Mouse (Mus musculus): ENCODE measurements around the gene Akap12. TPM values are rescaled to one million over a fixed set of nuclear protein-coding genes. Genes with fewer than 3 reads are reported as not detected.

The Akap12 gene
- polyA plus RNA-seq, 1 experiment from 2014 or later, result 25.5 TPM

DNA sequence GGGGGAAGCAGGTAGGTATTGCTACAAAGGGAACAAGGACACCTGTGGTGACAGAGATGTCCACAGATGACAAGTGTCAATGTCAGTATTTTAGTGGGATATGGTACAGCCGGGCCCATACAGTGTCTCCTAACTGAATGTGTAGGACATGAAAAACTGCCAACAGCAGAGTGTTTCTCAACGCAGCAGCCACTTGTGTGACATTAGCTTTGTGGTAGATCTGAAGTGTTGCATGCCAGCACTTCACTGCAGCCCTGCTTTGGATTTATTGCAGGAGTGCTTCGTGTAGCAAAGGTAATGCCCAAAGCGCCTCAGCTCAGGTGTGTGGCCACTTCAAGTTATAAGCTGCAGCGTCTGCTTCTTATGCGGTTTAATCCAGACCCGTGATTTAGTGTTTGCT, 110.8 kb downstream of the Akap12 start:
- ATAC-seq (ENCODE audit: low FRiP score, low TSS enrichment) (no peak; the same call in 1 of the 2 replicates), DNase-seq (ENCODE audit: low spot score) (no peak)
- 72% methylated on average over 7 of the region's 7 CpGs for WGBS
- Histone ChIP-seq H3K4me2 (replicated peaks; ENCODE audit: low read depth) (no peak overlapping the region), H3K4me3 (ENCODE audit: low read depth, low read length) (no peak overlapping the region), H3K27ac (replicated peaks) (0 out of 2 replicates have a peak overlapping the region, but pooled peaks have one; percentile 1), H3K9ac (ENCODE audit: low read length) (no peak overlapping the region), H3K36me3 (ENCODE audit: control insufficient read depth, insufficient read depth, low read length) (peaks cover 4% of the 10 kb centered on the region; the same call in 1 of the 2 replicates), H3K4me1 (replicated peaks; ENCODE audit: control insufficient read depth, insufficient read depth) (no peaks in the 10 kb centered on the region), H3K9me3 (ENCODE audit: control insufficient read depth, low read length) (no peaks in the 10 kb centered on the region), H3K27me3 (ENCODE audit: control insufficient read depth, insufficient read depth, low read length) (no peaks in the 10 kb centered on the region)
- no peak for TF ChIP-seq EP300 (optimal IDR thresholded peaks at IDR 0.05)

GRCm38 (mm10) chr10:4380748-4381147, 114.6 kb downstream of the Akap12 start:
- DNase-seq (ENCODE audit: low spot score) (no peak), ATAC-seq (ENCODE audit: low FRiP score, low TSS enrichment) (no peak)
- Histone ChIP-seq H3K9ac (ENCODE audit: low read length) (no peak overlapping the region), H3K36me3 (ENCODE audit: control insufficient read depth, insufficient read depth, low read length) (no peaks in the 10 kb centered on the region), H3K9me3 (ENCODE audit: control insufficient read depth, low read length) (no peaks in the 10 kb centered on the region), H3K27ac (replicated peaks) (no peak overlapping the region), H3K27me3 (ENCODE audit: control insufficient read depth, insufficient read depth, low read length) (no peaks in the 10 kb centered on the region), H3K4me1 (replicated peaks; ENCODE audit: control insufficient read depth, insufficient read depth) (no peaks in the 10 kb centered on the region), H3K4me3 (ENCODE audit: low read depth, low read length) (no peak overlapping the region), H3K4me2 (replicated peaks; ENCODE audit: low read depth) (no peak overlapping the region)
- 73% methylated on average over 5 of the region's 5 CpGs for WGBS
- TF ChIP-seq CTCF (IDR thresholded peaks at IDR 0.05; ENCODE audit: low read depth) (no peak), EP300 (optimal IDR thresholded peaks at IDR 0.05) (no peak)

- Histone ChIP-seq H3K9me3 (ENCODE audit: control insufficient read depth, low read length) (no peaks in the 10 kb centered on the region), H3K27ac (replicated peaks) (no peak overlapping the region), H3K36me3 (ENCODE audit: control insufficient read depth, insufficient read depth, low read length) (no peaks in the 10 kb centered on the region), H3K4me2 (replicated peaks; ENCODE audit: low read depth) (no peak overlapping the region), H3K4me3 (ENCODE audit: low read depth, low read length) (no peak overlapping the region), H3K27me3 (ENCODE audit: control insufficient read depth, insufficient read depth, low read length) (no peaks in the 10 kb centered on the region), H3K4me1 (replicated peaks; ENCODE audit: control insufficient read depth, insufficient read depth) (0 out of 2 replicates have a peak, but pooled peaks cover 2% of the 10 kb centered on the region), H3K9ac (ENCODE audit: low read length) (no peak overlapping the region)
- WGBS, result 89% methylated on average over 7 of the region's 7 CpGs
- DNase-seq (ENCODE audit: low spot score), result no peak
- ATAC-seq (ENCODE audit: low FRiP score, low TSS enrichment), result no peak
- no peak for TF ChIP-seq CTCF (IDR thresholded peaks at IDR 0.05; ENCODE audit: low read depth)
- TF ChIP-seq EP300 (optimal IDR thresholded peaks at IDR 0.05), result no peak
Measured at GRCm38 (mm10) chr10:4384244-4384643, 118.1 kb downstream of the Akap12 start.

GRCm38 (mm10) chr10:4386609-4387591, 120.7 kb downstream of the Akap12 start:
- ATAC-seq (ENCODE audit: low FRiP score, low TSS enrichment), result peak; percentile 92
- no peaks in the 10 kb centered on the region for H3K9me3 ChIP-seq (ENCODE audit: control insufficient read depth, low read length)
- WGBS, result 0% methylated on average over 48 of the region's 133 CpGs

GRCm38 (mm10) chr10:4387701-4388383, 121.7 kb downstream of the Akap12 start, which contains the start of gene Zbtb2:
TSS of gene Zbtb2 (minus strand) at chr10:4388108.
- Histone ChIP-seq H3K4me1 (replicated peaks; ENCODE audit: control insufficient read depth, insufficient read depth) (peaks cover 11% of the 10 kb centered on the region), H3K4me2 (replicated peaks; ENCODE audit: low read depth) (peak within 1 kb of the TSS; percentile 88), H3K4me3 (ENCODE audit: low read depth, low read length) (peak within 1 kb of the TSS; percentile 97), H3K36me3 (ENCODE audit: control insufficient read depth, insufficient read depth, low read length) (no peaks in the 10 kb centered on the region), H3K27ac (replicated peaks) (peak within 1 kb of the TSS; percentile 100), H3K9ac (ENCODE audit: low read length) (peak within 1 kb of the TSS; percentile 99), H3K27me3 (ENCODE audit: control insufficient read depth, insufficient read depth, low read length) (no peaks in the 10 kb centered on the region), H3K9me3 (ENCODE audit: control insufficient read depth, low read length) (no peaks in the 10 kb centered on the region)
- ATAC-seq (ENCODE audit: low FRiP score, low TSS enrichment) (peak; percentile 8; the same call in 1 of the 2 replicates), DNase-seq (ENCODE audit: low spot score) (peak; percentile 75)
- TF ChIP-seq CTCF (IDR thresholded peaks at IDR 0.05; ENCODE audit: low read depth), result no peak
- TF ChIP-seq EP300 (optimal IDR thresholded peaks at IDR 0.05), result no peak
- under 1% methylated on average over 38 of the region's 87 CpGs for WGBS

More at GRCm38 (mm10) chr10:4386609-4387591, 120.7 kb downstream of the Akap12 start:
- peak overlapping the region; percentile 100 for H3K27ac ChIP-seq (replicated peaks)
- TF ChIP-seq EP300 (optimal IDR thresholded peaks at IDR 0.05), result no peak
- 0 out of 2 replicates have a peak, but pooled peaks have one; percentile 23 for TF ChIP-seq CTCF (IDR thresholded peaks at IDR 0.05; ENCODE audit: low read depth)
- peak overlapping the region; percentile 99 for H3K9ac ChIP-seq (ENCODE audit: low read length)
- peak overlapping the region; percentile 88 for H3K4me2 ChIP-seq (replicated peaks; ENCODE audit: low read depth)
- DNase-seq (ENCODE audit: low spot score), result peak; percentile 98
- H3K27me3 ChIP-seq (ENCODE audit: control insufficient read depth, insufficient read depth, low read length), result no peaks in the 10 kb centered on the region
- H3K4me1 ChIP-seq (replicated peaks; ENCODE audit: control insufficient read depth, insufficient read depth), result peaks cover 11% of the 10 kb centered on the region
- peak overlapping the region; percentile 97 for H3K4me3 ChIP-seq (ENCODE audit: low read depth, low read length)
- H3K36me3 ChIP-seq (ENCODE audit: control insufficient read depth, insufficient read depth, low read length), result no peaks in the 10 kb centered on the region

Data from stomach, postnatal 0 days (tissue).